Mouse (Mus musculus) bone marrow, adult 2 months (tissue): ENCODE data around the gene Cyp2c69.

ENCODE experiments used
- CTCF ChIP-seq: fragments of 200-500 bp; IDR thresholded peaks from 2 replicates; pipeline ENCODE4 v1.5.1; 2011; ENCODE audit warnings: low read length, control low read depth; ENCODE audit not compliant: control insufficient read depth, insufficient read depth
- POLR2A ChIP-seq: fragments of 200-500 bp; IDR thresholded peaks from 2 replicates; pipeline ENCODE4 v1.6.1; 2011; ENCODE audit warnings: low read depth, mild to moderate bottlenecking, control low read depth, low read length, borderline replicate concordance; ENCODE audit not compliant: control insufficient read depth

- TF ChIP-seq CTCF (no peak), POLR2A (no peak)
Measured at GRCm38 (mm10) chr19:39930032-39930431, 43.4 kb upstream of the Cyp2c69 start.
